Mouse (Mus musculus): ENCODE measurements around the gene Sec31a.

DNA sequence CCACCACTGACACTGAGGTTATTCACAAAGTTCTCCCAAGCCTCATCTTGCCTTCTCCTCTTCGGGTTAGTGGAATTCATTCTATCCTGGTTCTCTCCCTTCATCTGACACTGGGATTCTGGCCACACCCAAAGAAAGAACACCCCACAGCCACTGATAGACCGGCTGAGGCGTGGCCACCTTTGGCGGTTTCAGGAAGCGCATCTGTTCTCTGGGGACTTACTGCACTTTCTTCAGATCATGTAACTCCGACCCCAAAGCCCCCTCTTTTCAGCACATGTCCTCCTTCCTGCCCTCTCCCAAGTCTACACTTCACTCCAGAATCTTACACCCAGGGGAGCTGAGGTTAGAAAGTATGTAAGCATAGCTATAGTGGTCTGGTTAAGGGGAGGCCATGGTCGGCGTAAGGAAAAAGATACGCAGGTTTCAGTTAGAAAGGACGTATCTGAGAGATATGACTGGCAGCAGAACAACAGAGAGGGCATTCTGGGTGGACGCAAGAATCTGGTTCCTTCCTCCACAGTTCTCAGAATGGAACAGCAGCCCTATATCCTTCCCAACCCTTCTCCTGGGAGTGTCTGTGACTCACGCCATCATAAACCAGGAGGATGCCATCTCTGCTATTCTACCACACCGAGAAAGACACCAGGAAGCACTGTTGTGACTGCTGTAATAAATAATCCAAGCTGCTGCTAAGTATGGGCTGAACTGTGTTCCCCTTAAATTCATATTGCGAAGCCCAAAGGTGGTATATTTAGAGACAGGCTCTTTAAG is 82.2 kb downstream of the Sec31a start:
- no peak for TF ChIP-seq TAL1 (conservative IDR thresholded peaks at IDR 0.05; ENCODE audit: low read depth, low read length)
- no peak for TF ChIP-seq CTCF (IDR thresholded peaks at IDR 0.05; ENCODE audit: low read depth, low read length)
- no peak for TF ChIP-seq GATA1 (IDR thresholded peaks at IDR 0.05; ENCODE audit: borderline replicate concordance, low read length)
- TF ChIP-seq GATA2 (IDR thresholded peaks at IDR 0.05; ENCODE audit: borderline replicate concordance, low read depth, low read length) = no peak
